Mouse (Mus musculus): ENCODE measurements at regions not wholly inside any gene's neighbourhood (a gene's known extent, or its start where the extent isn't known, plus 50 kb on each side); places are given as distances from the start of the nearest gene placed in this dataset.

- TF ChIP-seq CTCF (IDR thresholded peaks at IDR 0.05; ENCODE audit: borderline replicate concordance, control insufficient read depth, extremely low read depth, insufficient read depth, low read length, poor library complexity) (no peak), POLR2A (IDR thresholded peaks at IDR 0.05; ENCODE audit: control insufficient read depth, extremely low read depth, insufficient read depth, low read length, poor library complexity) (no peak)
Measured at GRCm38 (mm10) chr2:84098746-84099145, 108.4 kb downstream of the Gm13691 start.
